Mouse (Mus musculus) monocyte, adult 2 months (primary cell): ENCODE data around the gene Brinp1.
"Not testable (repeated sequence)": the region's sequence is repeated elsewhere in the genome, so short reads cannot be mapped to it uniquely, and the experiment has no call there.

Experiments
- DNase-seq, 2 experiments: peaks; one replicate each; pipeline ENCODE4 v3.0.0; 2022; ENCODE audit warnings: low spot score in 2 of 2, low read depth in 1 of 2

Gene Brinp1

DNA sequence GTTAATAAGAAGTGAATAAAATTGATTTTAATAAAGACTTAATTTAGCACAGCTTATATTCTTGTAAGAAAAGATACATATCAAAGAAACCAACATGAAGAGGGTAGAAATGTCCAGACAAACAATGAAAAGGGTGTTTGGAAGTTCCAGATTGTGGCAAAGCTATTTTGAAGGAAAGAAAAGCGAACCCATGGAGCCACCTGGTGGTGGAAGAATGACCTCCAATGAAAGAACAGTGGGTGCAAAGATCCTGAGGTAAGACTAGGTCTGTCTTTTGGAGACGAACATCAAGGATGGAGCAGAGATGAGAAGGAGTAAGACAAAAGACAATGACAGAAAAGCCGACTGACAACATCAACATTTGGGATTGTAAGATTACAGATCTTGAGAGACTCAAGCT lies 108.2 kb downstream of the Brinp1 start:
- DNase-seq: no peak

DNA sequence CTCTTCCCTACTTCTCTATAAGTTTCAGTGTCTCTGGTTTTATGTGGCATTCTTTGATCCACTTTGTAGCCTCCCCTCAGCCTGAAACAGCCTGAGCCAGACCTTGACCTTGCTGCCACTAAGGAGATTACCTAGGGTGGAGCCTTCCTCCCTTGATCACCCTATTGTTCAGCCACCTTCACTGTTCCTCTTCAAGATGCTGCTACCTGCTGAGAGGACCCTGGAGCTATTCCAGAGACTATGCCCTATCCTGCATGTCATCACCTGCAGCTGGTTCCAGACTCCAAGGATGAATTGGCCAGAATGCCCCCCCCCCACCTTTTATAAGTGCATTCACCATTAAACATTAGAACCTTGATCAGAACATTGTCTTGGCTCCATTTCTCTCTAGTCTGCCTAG lies 140.2 kb downstream of the Brinp1 start:
- DNase-seq: not testable (repeated sequence)

DNA sequence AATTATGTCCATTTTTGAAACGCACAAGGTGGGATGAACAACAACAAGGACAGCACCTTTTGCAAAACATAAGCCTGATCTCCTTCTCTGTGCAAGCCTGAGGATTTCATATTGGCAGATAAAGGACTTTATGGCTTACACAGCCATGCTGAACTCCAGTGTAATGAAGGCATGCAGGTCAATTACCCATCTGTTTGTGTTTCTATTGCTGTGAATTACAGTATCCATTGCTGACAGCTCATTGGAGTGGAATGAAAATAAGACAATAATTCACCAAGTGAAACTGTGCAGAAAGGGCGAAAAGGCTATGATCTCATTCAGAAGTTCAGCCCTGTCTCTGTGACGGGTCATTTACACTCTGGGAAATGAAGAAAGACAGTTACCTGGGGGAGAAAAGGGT lies 147.7 kb downstream of the Brinp1 start:
- no peak for DNase-seq

DNA sequence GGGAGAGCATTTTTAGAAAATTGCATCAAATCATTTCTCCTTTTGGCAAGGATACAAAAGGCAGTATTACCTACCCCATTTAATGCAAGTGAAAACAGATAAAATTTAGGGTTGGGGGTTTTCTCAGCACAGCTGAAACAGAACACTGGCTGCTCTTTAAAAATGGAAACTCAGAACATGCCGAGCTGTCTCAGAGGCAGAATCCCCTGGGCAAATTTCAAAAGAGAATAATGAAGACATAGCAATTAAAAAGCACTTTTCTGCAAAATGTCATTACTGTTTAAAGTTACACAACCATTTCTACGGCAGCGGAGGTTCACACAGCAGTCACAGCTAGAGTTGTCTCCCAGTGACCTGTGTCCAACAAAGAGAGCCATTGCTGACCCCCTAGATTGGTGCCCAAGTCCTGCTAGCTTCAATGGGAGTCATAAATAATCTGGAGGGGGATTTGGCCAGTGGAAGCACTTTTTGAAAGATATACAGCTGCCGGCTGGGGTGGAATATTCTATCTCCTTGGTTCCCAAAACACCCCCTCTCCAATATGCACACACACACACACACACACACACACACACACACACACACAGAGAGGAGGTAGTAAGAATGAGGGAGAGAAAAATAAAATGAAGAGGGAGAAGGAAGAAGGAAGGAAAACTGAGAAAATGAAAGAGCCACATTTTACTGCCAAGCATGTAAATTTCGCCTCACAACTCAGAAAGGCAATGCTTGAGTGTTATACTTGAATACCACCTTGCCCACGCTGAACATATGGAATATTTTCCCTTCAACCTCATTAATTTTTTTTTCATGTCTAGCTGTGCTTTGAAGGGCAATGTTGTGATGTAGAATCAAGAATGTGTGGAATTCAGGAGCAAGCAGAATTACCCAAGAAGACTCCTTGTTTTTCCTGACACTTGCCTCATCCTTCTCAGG lies 152.0 kb downstream of the Brinp1 start:
- DNase-seq: no peak

DNA sequence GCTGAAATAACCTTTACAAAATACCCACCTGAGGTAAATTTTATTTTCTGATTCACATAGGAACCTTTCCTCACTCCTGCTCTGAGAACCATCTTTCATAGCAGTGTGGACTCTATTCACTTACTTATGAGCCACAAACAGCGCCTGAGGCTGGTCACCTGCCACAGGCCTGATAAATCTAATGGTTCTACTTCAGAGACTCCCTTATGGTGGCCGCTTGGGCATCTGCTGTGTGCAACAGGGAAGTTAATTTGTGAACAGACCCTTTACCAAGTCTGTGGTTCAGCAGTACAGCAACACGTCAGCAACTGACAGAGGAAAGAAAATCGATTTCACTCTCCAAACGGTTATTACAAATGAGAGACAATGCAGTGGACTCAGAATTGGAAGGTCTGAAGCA lies 164.2 kb downstream of the Brinp1 start:
- no peak for DNase-seq

DNA sequence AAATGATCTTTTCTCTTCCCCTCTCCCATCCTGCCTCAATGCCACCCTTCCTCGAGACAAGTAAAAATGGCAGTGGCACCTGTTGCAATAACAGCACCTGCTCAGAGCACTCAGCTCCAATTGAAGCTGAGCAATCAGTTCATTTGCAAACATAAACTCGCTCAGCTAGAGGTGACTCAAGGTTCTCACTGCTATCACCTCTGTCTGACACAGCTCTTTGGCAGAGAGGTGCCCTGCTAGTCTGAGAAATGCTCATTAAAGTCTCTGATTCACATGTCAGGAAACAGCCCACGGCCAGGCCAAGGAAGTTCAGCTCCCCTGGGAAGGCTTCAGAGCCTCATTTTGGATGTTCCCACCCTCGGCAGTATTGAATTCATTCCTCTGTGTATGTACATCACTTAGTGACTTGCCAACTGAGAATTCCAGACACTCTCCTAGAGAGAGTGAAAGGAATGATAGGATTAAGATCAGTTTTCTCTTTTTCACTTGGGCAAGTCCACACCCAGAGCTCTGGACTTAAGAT lies 165.7 kb downstream of the Brinp1 start:
- no peak for DNase-seq

DNA sequence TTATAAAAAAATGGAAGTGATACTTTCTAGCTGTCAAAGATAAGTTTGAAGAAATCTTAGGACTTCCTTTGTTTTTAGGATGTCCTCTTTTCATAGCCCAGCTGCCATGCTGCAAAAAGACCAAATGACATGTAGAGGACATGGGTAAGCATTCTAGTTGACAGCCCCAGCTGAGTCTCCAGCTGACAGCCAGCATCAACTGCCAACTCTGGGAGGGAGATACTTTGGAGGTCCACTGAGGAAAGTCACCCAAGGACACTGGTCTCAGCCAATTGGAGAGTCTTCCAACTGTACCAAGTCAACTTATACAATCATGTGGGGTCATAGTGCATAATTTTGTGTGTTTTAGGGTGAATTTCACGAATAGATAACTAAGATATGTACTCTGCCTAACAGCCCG lies 166.6 kb downstream of the Brinp1 start:
- DNase-seq: no peak

DNA sequence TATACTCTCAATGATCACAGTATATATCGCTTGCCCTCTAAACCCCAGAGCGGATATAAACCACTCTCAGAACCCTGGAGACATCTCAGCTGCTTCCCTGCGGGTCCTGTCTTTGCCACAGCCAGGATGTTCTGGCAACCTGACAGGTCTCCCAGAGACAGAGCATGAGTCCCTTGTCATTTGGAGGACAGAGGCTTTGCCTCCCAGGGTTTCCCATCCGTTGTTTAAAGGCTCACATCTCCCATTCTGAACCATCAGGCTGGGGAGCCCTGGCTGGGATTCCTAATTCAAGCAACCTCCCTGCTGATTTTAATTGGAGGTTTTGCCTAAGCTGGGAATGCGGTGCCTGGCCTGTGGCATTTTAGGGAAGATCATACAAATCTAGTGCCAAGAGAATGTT lies 185.9 kb downstream of the Brinp1 start:
- no peak for DNase-seq

DNA sequence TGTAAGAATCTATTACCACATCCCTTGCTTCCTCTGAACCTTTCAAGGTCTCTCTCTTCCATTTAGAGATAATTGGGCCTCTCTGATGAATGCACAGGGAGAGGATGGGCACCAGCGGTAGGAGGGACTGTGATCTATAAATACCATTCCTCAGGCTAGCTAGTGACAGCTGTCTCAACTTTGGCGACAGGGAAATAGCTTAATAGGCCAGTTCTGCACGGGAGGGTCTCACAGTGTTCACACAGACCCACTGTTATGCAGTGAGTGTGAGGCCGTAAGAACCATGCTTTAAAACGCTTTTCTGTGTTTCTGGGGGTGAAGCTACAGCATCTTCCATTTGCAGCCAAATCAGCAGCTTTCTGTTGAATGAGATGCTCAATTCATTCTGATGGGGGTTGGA lies 186.8 kb downstream of the Brinp1 start:
- DNase-seq: no peak

DNA sequence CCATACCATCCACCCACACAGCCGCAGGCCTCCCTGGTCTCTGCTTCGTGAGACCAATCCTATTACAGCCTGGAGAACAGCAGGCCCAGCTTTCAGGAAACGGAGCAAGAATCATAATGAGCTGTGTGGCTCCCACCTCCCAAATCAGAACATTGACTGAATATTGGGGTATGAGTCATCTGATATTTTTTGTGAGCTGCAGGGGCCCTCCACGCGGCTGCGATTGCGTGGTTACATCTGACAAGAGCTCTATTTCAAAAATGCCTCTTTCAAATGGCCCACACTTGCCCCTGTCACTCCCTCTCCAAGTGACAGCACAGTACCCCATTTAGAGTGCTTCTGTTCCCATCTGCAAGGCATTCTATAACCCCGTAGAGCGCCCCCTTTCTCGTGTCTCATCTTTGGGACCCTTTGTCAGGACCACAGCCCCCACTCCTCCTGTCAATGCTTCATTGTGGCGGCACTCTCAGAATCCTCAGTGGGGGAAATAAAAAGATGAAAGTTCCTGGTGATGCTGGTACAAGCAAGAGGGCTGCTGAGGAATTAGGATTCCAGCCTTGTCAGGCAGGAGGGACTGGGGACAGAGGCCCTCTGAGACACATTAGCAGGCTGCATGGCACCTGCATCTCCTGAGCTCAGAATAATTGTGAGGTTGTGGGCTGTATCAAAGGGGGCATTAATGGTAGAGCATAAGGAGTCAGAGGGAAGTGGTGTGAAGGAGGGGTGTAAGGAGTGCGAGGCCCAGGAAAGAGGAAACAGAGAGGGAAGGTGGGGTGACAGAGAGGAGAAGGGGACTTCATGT lies 188.2 kb downstream of the Brinp1 start:
- DNase-seq: no peak

DNA sequence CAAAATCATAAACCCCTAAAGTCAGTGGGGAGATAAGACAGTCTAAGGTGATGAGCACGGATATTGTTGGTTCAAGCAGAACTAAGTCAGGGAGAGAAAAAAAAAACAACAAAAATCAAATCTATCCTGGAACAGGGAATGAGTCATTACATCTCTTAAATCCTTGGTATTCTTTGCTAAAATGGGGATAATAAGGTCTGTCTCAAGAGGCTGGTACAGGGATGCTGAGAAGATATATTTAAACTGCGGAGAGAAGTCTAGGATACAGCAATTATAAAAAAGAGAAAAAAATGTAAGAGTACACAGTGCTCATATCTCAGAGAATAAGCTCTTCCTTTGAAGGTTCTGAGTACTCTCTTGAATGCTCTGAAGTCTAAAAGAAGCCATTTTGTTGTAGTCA lies 189.3 kb downstream of the Brinp1 start:
- no peak for DNase-seq

DNA sequence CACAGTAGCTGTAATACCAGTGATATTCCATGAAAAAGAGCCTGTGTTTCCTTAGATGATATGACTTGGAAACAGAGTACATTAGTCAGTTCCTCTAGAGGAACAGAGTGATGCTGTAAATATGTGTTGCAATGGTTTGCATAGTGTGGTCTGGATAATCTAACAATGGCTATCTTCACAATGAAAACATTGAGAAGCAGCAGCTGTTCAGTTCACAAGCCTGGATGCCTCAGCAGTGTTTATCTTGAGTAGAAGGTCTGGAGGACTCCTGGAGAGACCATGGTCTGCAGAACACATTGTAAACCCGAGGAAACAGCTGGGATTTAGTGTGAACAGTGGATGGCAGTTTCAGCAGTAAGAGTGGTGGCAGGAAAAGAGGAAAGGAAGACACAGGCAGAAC lies 233.2 kb downstream of the Brinp1 start:
- DNase-seq: no peak
